Mouse (Mus musculus) megakaryocyte, embryonic 14.5 days (primary cell): ENCODE data around the gene Bik. TPM values are rescaled to one million over a fixed set of nuclear protein-coding genes. Genes with fewer than 3 reads are reported as not detected.

Source experiments
- H3K27me3 ChIP-seq: replicated peaks from 2 replicates; pipeline ENCODE3; 2012; ENCODE audit warnings: inconsistent platforms
- H3K36me3 ChIP-seq: replicated peaks from 2 replicates; pipeline ENCODE3; 2012; ENCODE audit warnings: low read length, inconsistent platforms, mixed read lengths
- H3K4me1 ChIP-seq: 2 replicates; pipeline ENCODE4 v1.6.1; 2012; ENCODE audit warnings: inconsistent platforms
- H3K4me3 ChIP-seq: replicated peaks from 2 replicates; pipeline ENCODE3; 2012; ENCODE audit warnings: moderate library complexity, mild to moderate bottlenecking, inconsistent platforms
- H3K9me3 ChIP-seq: 2 replicates; pipeline ENCODE4 v1.6.1; 2012; ENCODE audit warnings: inconsistent platforms
- FLI1 ChIP-seq: IDR thresholded peaks from 2 replicates; pipeline ENCODE4 v1.6.1; 2012; ENCODE audit warnings: low read length, inconsistent platforms, mixed read lengths
- GATA1 ChIP-seq: IDR thresholded peaks from 3 replicates; pipeline ENCODE4 v1.6.1; 2012; ENCODE audit warnings: mixed read lengths, low read length, inconsistent platforms, borderline replicate concordance
- polyA plus RNA-seq: library from polyadenylated mRNA; stranded (reverse); fragments of >175 nt; gene quantifications from 2 replicates; pipeline ENCODE4 v1.2.3, GENCODE M21; 2012; ENCODE audit warnings: low replicate concordance; ENCODE audit not compliant: insufficient read depth

Bik gene
- polyA plus RNA-seq, 1 experiment, result 3.5 TPM

DNA sequence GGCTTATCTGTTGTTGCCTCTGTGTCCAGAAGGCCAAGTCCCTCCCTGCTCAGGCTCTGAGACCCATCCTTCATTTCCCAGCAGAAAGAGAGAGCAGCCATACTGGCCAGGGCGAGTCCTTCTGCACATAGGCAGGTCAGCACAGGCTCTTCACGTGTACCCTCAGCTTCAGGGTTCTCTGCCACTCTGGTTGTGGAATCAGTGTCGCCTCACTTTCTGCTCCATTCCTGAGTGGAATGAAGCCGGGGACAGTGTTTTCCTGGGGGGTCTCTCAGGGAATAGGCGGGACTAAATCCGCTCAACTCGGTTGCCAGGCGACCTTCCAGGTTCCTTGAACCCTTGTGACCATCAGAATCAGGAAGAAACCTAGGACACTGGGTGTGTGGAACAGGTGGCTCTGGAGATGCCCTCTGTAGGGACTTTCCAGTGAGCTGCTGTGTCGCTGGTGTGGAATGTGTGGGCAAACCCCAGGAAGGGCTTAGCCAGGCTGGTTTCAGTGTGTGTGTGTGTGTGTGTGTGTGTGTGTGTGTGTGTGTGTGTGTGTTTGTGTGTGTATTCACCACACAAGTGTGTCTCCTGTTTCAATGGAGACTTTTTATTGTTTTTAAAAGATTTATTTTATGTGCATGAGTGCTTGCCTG lies 15.1 kb downstream of the Bik start:
- Histone ChIP-seq H3K27me3 (peaks cover 4% of the 10 kb centered on the region), H3K4me1 (peaks cover 82% of the 10 kb centered on the region), H3K4me3 (no peak overlapping the region), H3K36me3 (peaks cover 51% of the 10 kb centered on the region), H3K9me3 (no peaks in the 10 kb centered on the region)
- TF ChIP-seq GATA1 (no peak), FLI1 (no peak)

DNA sequence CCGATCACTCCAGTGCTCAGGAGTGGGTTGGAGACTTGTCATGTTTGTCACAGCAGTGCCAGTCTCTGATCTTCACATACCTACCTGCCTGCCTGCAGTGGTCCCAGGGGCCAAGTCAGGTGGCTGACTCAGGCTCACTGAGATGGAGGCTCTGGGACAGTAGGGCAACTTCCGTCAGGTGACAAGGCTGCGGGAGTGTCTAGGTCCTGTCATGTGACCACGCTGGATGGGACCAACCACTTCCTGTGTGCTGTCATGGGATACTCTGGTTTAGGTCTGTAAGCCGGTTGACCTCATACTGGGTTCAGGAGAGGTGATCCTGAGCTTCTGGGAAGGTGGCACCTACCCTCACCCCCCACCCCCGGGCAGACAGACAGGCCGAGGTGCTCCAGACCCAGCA lies 19.4 kb downstream of the Bik start:
- H3K4me3 ChIP-seq, result no peak overlapping the region
- peaks cover 4% of the 10 kb centered on the region for H3K27me3 ChIP-seq
- H3K36me3 ChIP-seq, result peaks cover 93% of the 10 kb centered on the region
- TF ChIP-seq GATA1, result no peak
- no peak for TF ChIP-seq FLI1
- peaks cover 60% of the 10 kb centered on the region for H3K4me1 ChIP-seq
- H3K9me3 ChIP-seq, result no peaks in the 10 kb centered on the region

DNA sequence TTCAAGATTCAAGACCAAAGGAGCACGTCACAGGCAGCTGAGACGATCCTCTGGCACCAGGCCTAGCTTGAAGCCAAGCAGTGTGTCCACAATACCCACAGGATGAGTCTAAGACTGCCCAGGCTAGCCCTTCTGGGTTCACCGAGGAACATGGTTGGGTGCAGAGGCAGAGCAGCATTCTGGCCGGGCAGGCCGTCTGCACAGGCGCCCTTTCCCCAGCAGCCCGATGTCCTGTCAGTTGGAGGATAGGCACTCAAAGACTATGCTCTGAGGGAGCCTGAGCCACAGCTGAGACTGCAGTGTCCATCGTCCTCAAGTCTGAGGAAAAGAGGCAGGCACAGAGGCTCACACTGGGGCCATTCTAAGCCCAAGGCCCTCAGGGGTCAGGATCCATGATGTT lies 20.5 kb downstream of the Bik start:
- peaks cover 97% of the 10 kb centered on the region for H3K36me3 ChIP-seq
- H3K9me3 ChIP-seq, result no peaks in the 10 kb centered on the region
- H3K27me3 ChIP-seq, result peaks cover 4% of the 10 kb centered on the region
- no peak overlapping the region for H3K4me3 ChIP-seq
- peaks cover 49% of the 10 kb centered on the region for H3K4me1 ChIP-seq
- TF ChIP-seq GATA1 (no peak), FLI1 (no peak)

DNA sequence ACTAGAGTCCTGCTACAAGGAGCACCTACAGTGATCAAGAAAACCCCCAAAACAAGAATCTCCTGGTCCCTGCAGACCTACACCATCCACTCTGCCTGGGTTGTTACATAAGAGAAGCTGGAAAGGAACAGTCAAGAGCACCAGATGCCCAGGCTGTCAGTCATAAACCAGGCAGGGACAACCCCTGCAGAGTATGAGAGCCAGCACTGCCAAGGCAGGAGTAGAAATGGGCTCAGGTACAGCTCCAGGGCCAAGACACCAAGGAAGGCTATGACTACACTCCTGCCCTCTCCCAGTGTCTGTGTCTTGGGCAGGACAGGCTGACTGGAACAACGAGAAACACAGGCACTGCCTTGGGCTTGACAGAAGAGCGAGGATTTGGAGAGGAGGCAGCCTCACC lies 23.5 kb downstream of the Bik start:
- H3K27me3 ChIP-seq, result no peaks in the 10 kb centered on the region
- peaks cover 45% of the 10 kb centered on the region for H3K4me1 ChIP-seq
- H3K9me3 ChIP-seq, result no peaks in the 10 kb centered on the region
- H3K4me3 ChIP-seq, result no peak overlapping the region
- H3K36me3 ChIP-seq, result peaks cover 89% of the 10 kb centered on the region
- TF ChIP-seq FLI1 (no peak), GATA1 (no peak)

DNA sequence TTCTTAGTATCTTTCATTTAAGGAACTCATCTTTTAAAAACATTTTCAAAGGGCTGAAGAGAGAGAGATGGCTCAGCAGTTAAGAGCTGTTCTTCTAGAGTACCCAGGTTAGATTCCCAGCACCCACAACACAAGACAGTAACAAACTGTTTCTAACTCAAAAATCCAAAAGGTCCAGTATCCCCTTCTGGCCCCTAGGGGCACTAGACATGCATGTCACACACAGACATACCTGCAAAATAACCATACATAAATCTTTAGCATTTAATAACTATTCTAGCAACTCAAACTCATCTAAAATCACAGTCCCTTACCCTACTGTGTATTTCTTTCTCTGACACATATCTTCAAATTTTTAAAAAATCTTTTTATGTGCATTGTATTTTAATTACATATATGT lies 27.2 kb downstream of the Bik start:
- peaks cover 39% of the 10 kb centered on the region for H3K4me1 ChIP-seq
- H3K4me3 ChIP-seq, result no peak overlapping the region
- H3K27me3 ChIP-seq, result no peaks in the 10 kb centered on the region
- TF ChIP-seq FLI1 (no peak), GATA1 (no peak)
- H3K9me3 ChIP-seq, result no peaks in the 10 kb centered on the region
- H3K36me3 ChIP-seq, result peaks cover 52% of the 10 kb centered on the region

DNA sequence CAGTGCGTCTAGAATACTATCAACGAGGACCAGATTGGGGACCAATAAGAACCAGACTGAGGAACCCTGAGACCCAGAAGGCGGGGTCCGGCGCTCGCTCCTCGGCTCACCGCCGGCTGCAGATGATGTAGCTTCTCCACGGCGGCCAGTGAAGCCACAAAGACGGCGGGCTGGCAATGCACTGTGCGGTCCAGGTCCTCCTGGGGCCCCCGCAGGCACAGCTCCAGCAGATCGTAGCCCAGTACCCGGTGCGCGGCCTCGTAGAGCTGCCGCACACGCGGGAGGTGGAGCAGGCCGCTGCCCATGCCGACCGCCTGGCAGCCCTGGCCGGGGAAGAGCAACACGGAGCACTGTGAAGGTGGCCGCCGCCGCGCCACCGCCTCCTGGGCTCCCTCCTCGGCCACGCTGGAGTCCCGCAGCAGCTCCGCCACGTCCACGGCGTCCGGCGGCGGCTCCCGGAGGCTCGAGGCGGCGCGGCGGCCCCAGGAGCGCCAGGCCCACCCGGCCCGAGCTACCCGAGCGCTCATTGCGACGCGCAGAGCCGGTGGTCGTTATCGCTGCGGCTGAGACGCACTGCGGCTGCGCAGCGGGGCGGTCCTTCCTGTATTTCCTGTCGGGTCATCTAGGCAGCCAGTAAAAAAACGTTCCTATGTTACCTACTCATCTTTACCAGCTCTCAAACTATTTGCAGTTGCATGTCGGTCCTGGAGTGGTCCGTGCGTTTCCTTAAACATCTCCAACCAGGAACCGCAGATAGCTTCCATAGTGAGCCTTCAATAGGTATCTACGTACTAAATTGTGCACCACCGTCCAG lies 28.7 kb downstream of the Bik start:
- H3K36me3 ChIP-seq, result peaks cover 36% of the 10 kb centered on the region
- H3K9me3 ChIP-seq, result no peaks in the 10 kb centered on the region
- peaks cover 41% of the 10 kb centered on the region for H3K4me1 ChIP-seq
- TF ChIP-seq GATA1 (peak; percentile 62; the same call in 1 of the 3 replicates), FLI1 (peak; percentile 50; the same call in 1 of the 2 replicates)
- H3K27me3 ChIP-seq, result no peaks in the 10 kb centered on the region
- H3K4me3 ChIP-seq, result peak overlapping the region; percentile 97

DNA sequence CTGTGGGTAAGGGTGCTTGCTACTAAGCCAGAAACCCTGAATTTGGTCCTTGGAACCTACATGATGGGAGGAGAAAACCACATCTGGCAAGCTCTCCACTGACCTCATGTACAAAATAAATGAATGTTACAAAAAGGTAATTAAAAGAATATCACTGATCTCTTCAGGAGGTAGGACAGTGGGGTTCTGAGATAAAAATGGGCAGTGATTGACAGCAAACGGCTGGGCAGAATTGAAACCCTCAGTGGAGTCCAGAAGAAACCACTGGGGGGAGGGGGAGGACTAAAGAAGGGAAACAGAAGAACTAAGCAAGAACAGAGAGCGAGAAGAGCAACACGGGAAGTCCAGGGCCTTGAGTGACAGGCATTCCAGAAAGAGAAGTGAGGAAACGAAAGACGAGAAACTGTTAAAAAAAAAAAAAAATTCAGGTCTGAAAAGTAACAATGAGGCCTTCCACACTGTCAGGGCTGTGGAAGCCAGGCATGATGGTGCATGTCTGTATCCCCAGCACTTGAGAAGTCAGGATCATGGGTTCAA lies 34.3 kb downstream of the Bik start:
- Histone ChIP-seq H3K4me3 (no peak overlapping the region), H3K36me3 (peaks cover 5% of the 10 kb centered on the region), H3K4me1 (peaks cover 59% of the 10 kb centered on the region), H3K27me3 (no peaks in the 10 kb centered on the region), H3K9me3 (no peaks in the 10 kb centered on the region)
- no peak for TF ChIP-seq FLI1
- TF ChIP-seq GATA1, result no peak

DNA sequence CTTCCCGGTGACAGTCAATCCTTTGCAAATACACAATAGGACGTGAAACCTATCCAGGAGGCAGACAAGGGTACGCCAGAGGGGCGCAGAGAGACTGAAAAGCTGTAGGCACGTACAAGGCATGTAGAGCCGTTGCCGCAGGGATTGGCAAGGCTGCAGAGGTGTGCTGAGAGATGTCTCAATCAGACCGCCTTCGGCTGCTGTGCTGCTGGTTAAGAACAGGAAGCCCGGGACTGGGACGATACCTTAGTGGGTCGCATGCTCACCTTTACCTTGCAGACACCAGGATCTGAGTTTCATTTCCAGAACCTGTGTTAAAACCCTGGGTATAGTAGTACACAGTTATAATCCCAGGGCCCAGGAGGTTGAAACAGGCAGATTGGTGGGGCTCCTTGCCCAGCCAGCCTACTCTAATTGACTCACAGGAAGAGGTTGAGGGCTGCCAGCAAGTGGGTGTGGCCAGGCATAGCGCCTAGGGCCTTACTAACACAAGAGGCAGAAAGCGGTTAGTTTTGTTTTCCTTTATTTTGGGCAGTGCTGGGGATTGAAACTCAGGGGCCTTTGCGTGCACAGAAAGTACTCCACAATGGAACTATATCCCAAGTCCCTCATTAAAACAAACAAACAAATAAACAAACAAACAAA lies 36.1 kb downstream of the Bik start:
- Histone ChIP-seq H3K27me3 (no peaks in the 10 kb centered on the region), H3K4me3 (peak overlapping the region; percentile 100), H3K36me3 (peaks cover 19% of the 10 kb centered on the region), H3K4me1 (peaks cover 68% of the 10 kb centered on the region), H3K9me3 (no peaks in the 10 kb centered on the region)
- TF ChIP-seq GATA1, result no peak
- TF ChIP-seq FLI1, result no peak

DNA sequence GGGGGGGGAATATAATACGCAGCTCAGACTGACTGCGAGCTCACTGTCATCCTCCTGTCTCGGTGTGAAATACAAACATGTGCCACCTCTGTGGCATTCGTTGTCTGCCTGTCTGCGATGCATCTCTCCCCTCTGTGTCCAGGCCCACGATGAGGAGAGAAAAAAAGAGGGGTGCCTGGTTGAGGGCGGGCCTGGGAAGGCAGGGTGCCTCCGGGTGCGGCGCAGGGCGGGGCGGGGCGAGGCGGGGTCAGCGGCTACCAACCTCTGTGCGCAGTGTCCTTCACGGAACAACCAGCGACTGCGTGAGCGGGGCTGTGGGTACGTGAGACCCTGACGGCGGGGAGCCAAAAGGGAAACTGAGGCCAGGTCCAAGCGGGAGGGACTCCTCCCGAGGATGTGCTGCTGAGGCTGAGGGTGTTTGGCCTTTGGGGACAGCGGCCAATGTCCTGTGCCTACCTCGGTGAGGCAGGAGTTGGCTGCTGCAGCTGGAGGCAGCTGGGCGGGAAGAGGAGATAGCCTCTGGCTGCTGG lies 36.7 kb downstream of the Bik start, which contains the start of the genes Tspo and Mcat:
Gene Tspo, plus strand, starts transcription at position 266 of the 530 bp plus-strand sequence.
Gene Mcat, minus strand, starts transcription at position 461 of the 530 bp plus-strand sequence.
- Histone ChIP-seq H3K9me3 (no peaks in the 10 kb centered on the region), H3K4me1 (peaks cover 74% of the 10 kb centered on the region), H3K27me3 (no peaks in the 10 kb centered on the region), H3K36me3 (peaks cover 25% of the 10 kb centered on the region), H3K4me3 (peak within 1 kb of the TSS; percentile 100)
- no peak for TF ChIP-seq FLI1
- TF ChIP-seq GATA1, result no peak
